Mouse (Mus musculus) erythroblast, embryonic 14.5 days (primary cell): ENCODE measurements around the gene Fam47e. TPM values are rescaled to one million over a fixed set of nuclear protein-coding genes. Genes with fewer than 3 reads are reported as not detected.
"Not testable (repeated sequence)": the region's sequence is repeated elsewhere in the genome, so short reads cannot be mapped to it uniquely, and the experiment has no call there.

Experiments
- H3K27me3 ChIP-seq: 2 replicates; pipeline ENCODE4 v1.6.1; 2012; ENCODE audit warnings: inconsistent platforms; ENCODE audit not compliant: control insufficient read depth
- H3K36me3 ChIP-seq: 2 replicates; pipeline ENCODE4 v1.6.1; 2012; ENCODE audit warnings: mild to moderate bottlenecking, inconsistent platforms; ENCODE audit not compliant: control insufficient read depth
- H3K4me1 ChIP-seq: 2 replicates; pipeline ENCODE4 v1.6.1; 2012; ENCODE audit warnings: inconsistent platforms; ENCODE audit not compliant: control insufficient read depth
- H3K4me3 ChIP-seq: replicated peaks from 2 replicates; pipeline ENCODE3; 2012; ENCODE audit warnings: moderate library complexity, mild to moderate bottlenecking, inconsistent platforms
- H3K9me3 ChIP-seq: 2 replicates; pipeline ENCODE4 v1.6.1; 2012; ENCODE audit warnings: low read length, inconsistent platforms, mixed read lengths; ENCODE audit not compliant: control insufficient read depth
- GATA1 ChIP-seq: IDR thresholded peaks from 2 replicates; pipeline ENCODE4 v1.6.1; 2012; ENCODE audit warnings: low read length, inconsistent platforms, mixed read lengths
- TAL1 ChIP-seq: IDR thresholded peaks from 3 replicates; pipeline ENCODE4 v1.6.1; 2012; ENCODE audit warnings: low read length, inconsistent platforms, mixed read lengths
- polyA plus RNA-seq: library from polyadenylated mRNA; stranded (reverse); fragments of >175 nt; gene quantifications from 2 replicates; pipeline ENCODE4 v1.2.3, GENCODE M21; 2012

Fam47e gene
- not detected in 2 replicates for polyA plus RNA-seq

DNA sequence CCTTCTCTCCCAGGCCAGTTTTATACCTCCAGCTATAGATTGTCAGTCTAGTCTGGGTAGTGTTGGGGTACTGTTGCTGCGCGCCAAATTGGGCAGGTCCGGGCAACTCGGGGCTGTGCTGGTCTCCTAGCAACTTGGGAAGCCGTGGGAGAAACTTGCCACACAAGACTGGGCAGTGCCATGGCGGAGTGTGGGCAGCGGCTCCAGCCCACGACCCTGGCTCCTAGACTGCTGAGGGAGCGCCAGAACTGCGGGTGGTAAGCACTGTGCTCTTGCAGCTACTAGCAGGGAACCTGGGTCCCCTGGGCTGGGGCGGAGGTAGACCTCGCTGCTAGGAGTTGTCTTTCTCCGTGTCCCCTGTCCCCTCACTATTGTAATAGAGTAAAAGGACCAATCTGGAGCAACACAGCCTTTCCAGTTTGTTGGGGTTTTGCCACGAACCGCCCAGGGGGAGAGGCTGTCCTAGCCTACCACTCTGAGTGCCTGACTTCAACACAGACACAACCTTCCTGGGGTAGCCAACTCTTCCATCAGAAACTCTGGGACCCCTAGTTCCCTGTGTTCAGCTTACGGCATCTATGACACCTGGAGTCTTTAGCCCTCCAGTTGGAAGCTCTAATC lies at the start of gene Fam47e:
Fam47e (plus strand) TSS at position 179 of the 621 bp plus-strand sequence.
- TF ChIP-seq TAL1, result no peak
- no peak for TF ChIP-seq GATA1
- Histone ChIP-seq H3K36me3 (no peaks in the 10 kb centered on the region), H3K9me3 (peaks cover 2% of the 10 kb centered on the region), H3K4me1 (no peaks in the 10 kb centered on the region), H3K4me3 (no peak within 1 kb of the TSS), H3K27me3 (no peaks in the 10 kb centered on the region)

DNA sequence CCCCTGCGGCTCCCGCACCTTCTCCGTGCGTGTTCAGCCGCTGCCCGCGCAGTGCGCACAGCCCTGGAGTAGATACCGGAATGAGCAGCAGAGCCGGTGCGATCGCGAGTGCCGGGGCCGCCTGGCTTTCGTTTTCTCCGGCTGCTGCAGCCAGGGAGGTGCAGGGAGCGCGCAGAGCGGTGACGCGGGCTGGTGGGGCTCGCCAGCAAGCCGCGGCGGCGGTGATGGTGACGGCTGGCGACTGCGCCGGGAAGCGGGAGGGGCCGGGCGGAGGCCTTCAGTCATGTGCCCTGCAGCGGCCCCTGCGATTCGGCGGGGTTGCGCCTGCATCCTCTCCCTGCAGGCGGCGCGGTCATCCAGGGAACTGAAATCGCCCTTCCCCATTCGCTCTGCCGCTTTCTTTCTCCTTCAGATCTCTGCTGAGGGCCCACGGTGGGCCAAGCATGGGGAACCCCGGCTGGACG lies 49.4 kb upstream of the Fam47e start:
- no peaks in the 10 kb centered on the region for H3K36me3 ChIP-seq
- peaks cover 32% of the 10 kb centered on the region for H3K4me1 ChIP-seq
- TF ChIP-seq TAL1, result no peak
- no peak for TF ChIP-seq GATA1
- H3K4me3 ChIP-seq, result peak overlapping the region; percentile 85
- no peaks in the 10 kb centered on the region for H3K9me3 ChIP-seq
- peaks cover 2% of the 10 kb centered on the region; the same call in 1 of the 2 replicates for H3K27me3 ChIP-seq

DNA sequence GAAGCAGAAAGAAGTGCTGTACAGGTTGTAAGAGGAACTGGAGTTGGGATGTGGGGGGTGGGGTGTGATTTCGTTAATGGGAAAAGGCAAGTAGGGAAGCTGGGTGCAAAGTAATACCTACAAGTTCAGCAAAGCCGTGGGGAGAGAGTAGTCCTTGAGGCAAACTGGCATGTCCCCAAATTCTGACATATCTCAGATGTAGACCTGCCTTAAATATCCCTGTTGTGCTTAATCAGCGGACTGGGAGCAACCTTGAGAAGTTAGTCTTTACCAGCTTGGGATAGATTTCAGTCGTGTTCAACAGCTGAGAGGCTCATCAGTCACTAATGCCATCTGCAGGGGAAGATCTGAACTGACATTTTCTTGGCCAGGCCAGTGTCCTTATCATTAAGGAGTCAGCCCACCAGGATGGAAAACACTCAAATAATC lies 48.6 kb upstream of the Fam47e start:
- Histone ChIP-seq H3K36me3 (no peaks in the 10 kb centered on the region), H3K9me3 (no peaks in the 10 kb centered on the region), H3K27me3 (peaks cover 2% of the 10 kb centered on the region; the same call in 1 of the 2 replicates), H3K4me3 (peak overlapping the region; percentile 85), H3K4me1 (peaks cover 32% of the 10 kb centered on the region)
- TF ChIP-seq GATA1 (no peak), TAL1 (no peak)

DNA sequence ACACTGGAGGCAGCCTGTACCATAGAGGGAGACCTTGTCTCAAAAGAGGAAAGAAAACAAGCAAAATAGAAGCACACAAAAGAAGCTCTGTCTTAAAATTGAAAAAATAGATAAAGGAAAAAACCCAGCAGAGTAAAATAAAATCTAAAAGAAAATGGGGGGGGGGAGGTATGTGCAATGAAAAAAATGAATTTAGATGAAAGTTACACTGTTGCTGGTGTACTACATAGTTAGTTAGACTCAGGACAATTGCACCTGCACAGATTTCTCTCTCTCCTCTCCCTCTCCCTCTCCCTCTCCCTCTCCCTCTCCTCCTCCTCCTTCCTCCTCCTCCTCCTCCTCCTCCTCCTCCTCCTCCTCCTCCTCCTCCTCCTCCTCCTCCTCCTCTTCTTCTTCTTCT lies 48.1 kb upstream of the Fam47e start, which contains the start of gene Scarb2:
Scarb2 (minus strand) TSS at position 101 of the 400 bp plus-strand sequence.
- no peak for TF ChIP-seq TAL1
- no peak for TF ChIP-seq GATA1
- peak within 1 kb of the TSS; percentile 85 for H3K4me3 ChIP-seq
- no peaks in the 10 kb centered on the region for H3K9me3 ChIP-seq
- H3K4me1 ChIP-seq, result peaks cover 32% of the 10 kb centered on the region
- no peaks in the 10 kb centered on the region for H3K36me3 ChIP-seq
- H3K27me3 ChIP-seq, result peaks cover 2% of the 10 kb centered on the region; the same call in 1 of the 2 replicates

DNA sequence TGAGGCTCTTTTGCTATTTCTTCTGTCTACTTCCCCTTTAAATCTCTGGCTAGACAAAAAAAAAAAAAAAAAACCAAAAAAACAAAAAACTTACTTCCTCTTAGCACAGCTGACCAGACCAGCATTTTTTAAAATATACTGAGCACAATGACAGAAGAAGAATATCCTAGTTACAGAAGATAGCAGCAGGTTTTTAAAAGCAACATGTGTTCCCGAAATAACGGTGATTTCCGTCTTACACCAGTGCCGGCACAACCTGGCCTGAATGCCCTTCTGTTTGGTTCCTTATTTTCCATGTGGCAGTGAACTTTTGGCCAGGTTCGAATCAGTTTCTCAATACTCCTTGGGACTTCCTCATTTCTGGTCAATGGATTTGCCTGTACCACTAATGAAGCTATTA lies 46.0 kb upstream of the Fam47e start:
- Histone ChIP-seq H3K4me3 (no peak overlapping the region), H3K9me3 (peaks cover 4% of the 10 kb centered on the region; the same call in 1 of the 2 replicates), H3K27me3 (peaks cover 2% of the 10 kb centered on the region; the same call in 1 of the 2 replicates), H3K4me1 (peaks cover 26% of the 10 kb centered on the region), H3K36me3 (no peaks in the 10 kb centered on the region)
- no peak for TF ChIP-seq GATA1
- TF ChIP-seq TAL1, result no peak

- TF ChIP-seq TAL1, result no peak
- no peak for TF ChIP-seq GATA1
- peaks cover 4% of the 10 kb centered on the region; the same call in 1 of the 2 replicates for H3K9me3 ChIP-seq
- H3K4me3 ChIP-seq, result no peak overlapping the region
- H3K27me3 ChIP-seq, result peaks cover 2% of the 10 kb centered on the region; the same call in 1 of the 2 replicates
- H3K36me3 ChIP-seq, result no peaks in the 10 kb centered on the region
- peaks cover 3% of the 10 kb centered on the region for H3K4me1 ChIP-seq
Measured at GRCm38 (mm10) chr5:92511256-92511655, 43.6 kb upstream of the Fam47e start.

DNA sequence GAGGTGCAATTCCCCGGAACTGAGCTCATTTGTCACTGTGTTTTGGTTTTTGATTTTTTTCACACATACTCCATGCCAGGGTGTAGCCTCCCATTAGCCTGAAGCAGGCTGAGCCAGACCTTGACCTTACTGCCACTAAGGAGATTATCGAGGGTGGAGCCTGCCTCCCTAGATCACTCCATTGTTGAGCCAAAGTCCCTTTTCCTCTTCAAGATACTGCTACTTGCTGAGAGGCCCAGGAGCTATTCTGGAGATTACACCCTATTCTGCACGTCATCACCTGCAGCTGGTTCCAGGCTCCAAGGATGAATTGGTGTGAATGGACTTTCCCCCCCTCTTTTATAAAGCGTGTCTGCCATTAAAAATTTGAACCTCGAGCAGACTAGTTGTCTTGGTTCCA lies 42.8 kb upstream of the Fam47e start:
- H3K4me3 ChIP-seq, result no peak overlapping the region
- peaks cover 2% of the 10 kb centered on the region; the same call in 1 of the 2 replicates for H3K27me3 ChIP-seq
- H3K4me1 ChIP-seq, result no peaks in the 10 kb centered on the region
- no peaks in the 10 kb centered on the region for H3K36me3 ChIP-seq
- no peak for TF ChIP-seq GATA1
- no peak for TF ChIP-seq TAL1
- peaks cover 4% of the 10 kb centered on the region; the same call in 1 of the 2 replicates for H3K9me3 ChIP-seq

DNA sequence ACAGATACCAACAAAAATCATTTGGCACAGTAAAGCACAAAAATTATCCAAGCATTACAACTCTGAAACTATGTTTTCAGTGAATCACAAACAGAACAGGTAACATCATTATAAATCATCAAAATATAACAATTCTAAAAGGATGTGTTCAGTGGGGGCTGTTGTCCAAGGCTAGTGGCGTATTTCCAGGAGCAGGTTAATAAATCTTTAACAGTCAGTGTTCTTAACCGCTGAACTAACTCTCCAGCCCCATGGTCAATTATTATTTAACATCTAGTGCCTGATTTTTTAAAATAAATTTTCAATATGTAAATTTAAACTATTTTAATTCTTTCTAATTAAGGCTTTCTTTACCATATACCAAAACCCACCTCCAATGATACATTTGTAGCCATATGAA lies 33.7 kb upstream of the Fam47e start:
- not testable (repeated sequence) for H3K36me3 ChIP-seq, H3K4me1 ChIP-seq, H3K4me3 ChIP-seq, H3K27me3 ChIP-seq, H3K9me3 ChIP-seq

- H3K9me3 ChIP-seq, result no peaks in the 10 kb centered on the region
- TF ChIP-seq GATA1 (no peak), TAL1 (no peak)
- H3K4me1 ChIP-seq, result no peaks in the 10 kb centered on the region
- H3K27me3 ChIP-seq, result no peaks in the 10 kb centered on the region
- H3K4me3 ChIP-seq, result no peak overlapping the region
- H3K36me3 ChIP-seq, result no peaks in the 10 kb centered on the region
Measured at GRCm38 (mm10) chr5:92524821-92525258, 30.0 kb upstream of the Fam47e start.

GRCm38 (mm10) chr5:92539698-92540097 lies 15.2 kb upstream of the Fam47e start:
- no peaks in the 10 kb centered on the region for H3K36me3 ChIP-seq
- H3K4me3 ChIP-seq, result no peak overlapping the region
- TF ChIP-seq TAL1, result no peak
- no peak for TF ChIP-seq GATA1
- no peaks in the 10 kb centered on the region for H3K27me3 ChIP-seq
- H3K4me1 ChIP-seq, result no peaks in the 10 kb centered on the region
- H3K9me3 ChIP-seq, result no peaks in the 10 kb centered on the region
